Mouse (Mus musculus) megakaryocyte, embryonic 14.5 days (primary cell): ENCODE measurements around the gene Mslnl. TPM values are rescaled to one million over a fixed set of nuclear protein-coding genes. Genes with fewer than 3 reads are reported as not detected.

ENCODE experiments used
- H3K27me3 ChIP-seq: replicated peaks from 2 replicates; pipeline ENCODE3; 2012; ENCODE audit warnings: inconsistent platforms
- H3K36me3 ChIP-seq: replicated peaks from 2 replicates; pipeline ENCODE3; 2012; ENCODE audit warnings: low read length, inconsistent platforms, mixed read lengths
- H3K4me1 ChIP-seq: 2 replicates; pipeline ENCODE4 v1.6.1; 2012; ENCODE audit warnings: inconsistent platforms
- H3K4me3 ChIP-seq: replicated peaks from 2 replicates; pipeline ENCODE3; 2012; ENCODE audit warnings: moderate library complexity, mild to moderate bottlenecking, inconsistent platforms
- H3K9me3 ChIP-seq: 2 replicates; pipeline ENCODE4 v1.6.1; 2012; ENCODE audit warnings: inconsistent platforms
- FLI1 ChIP-seq: IDR thresholded peaks from 2 replicates; pipeline ENCODE4 v1.6.1; 2012; ENCODE audit warnings: low read length, inconsistent platforms, mixed read lengths
- GATA1 ChIP-seq: IDR thresholded peaks from 3 replicates; pipeline ENCODE4 v1.6.1; 2012; ENCODE audit warnings: mixed read lengths, low read length, inconsistent platforms, borderline replicate concordance
- polyA plus RNA-seq: library from polyadenylated mRNA; stranded (reverse); fragments of >175 nt; gene quantifications from 2 replicates; pipeline ENCODE4 v1.2.3, GENCODE M21; 2012; ENCODE audit warnings: low replicate concordance; ENCODE audit not compliant: insufficient read depth

Gene Mslnl
- polyA plus RNA-seq, 1 experiment, result not detected

- no peaks in the 10 kb centered on the region for H3K4me1 ChIP-seq
- H3K36me3 ChIP-seq, result no peaks in the 10 kb centered on the region
- no peaks in the 10 kb centered on the region for H3K9me3 ChIP-seq
- peaks cover 62% of the 10 kb centered on the region for H3K27me3 ChIP-seq
- no peak overlapping the region for H3K4me3 ChIP-seq
- TF ChIP-seq FLI1 (no peak), GATA1 (no peak)
These were observed 8.0 kb downstream of the Mslnl start for GRCm38 (mm10) chr17:25743831-25744230.

GRCm38 (mm10) chr17:25744311-25744710 lies 8.5 kb downstream of the Mslnl start:
- no peaks in the 10 kb centered on the region for H3K9me3 ChIP-seq
- H3K4me1 ChIP-seq, result no peaks in the 10 kb centered on the region
- H3K36me3 ChIP-seq, result no peaks in the 10 kb centered on the region
- TF ChIP-seq FLI1, result no peak
- no peak for TF ChIP-seq GATA1
- no peak overlapping the region for H3K4me3 ChIP-seq
- H3K27me3 ChIP-seq, result peaks cover 60% of the 10 kb centered on the region

- no peaks in the 10 kb centered on the region for H3K4me1 ChIP-seq
- TF ChIP-seq FLI1 (no peak), GATA1 (no peak)
- peaks cover 77% of the 10 kb centered on the region for H3K27me3 ChIP-seq
- H3K9me3 ChIP-seq, result no peaks in the 10 kb centered on the region
- no peaks in the 10 kb centered on the region for H3K36me3 ChIP-seq
- no peak overlapping the region for H3K4me3 ChIP-seq
These were observed 12.4 kb downstream of the Mslnl start for GRCm38 (mm10) chr17:25748238-25748637.

GRCm38 (mm10) chr17:25749314-25749713 lies 13.5 kb downstream of the Mslnl start:
- no peaks in the 10 kb centered on the region for H3K36me3 ChIP-seq

GRCm38 (mm10) chr17:25751446-25751845 lies 15.6 kb downstream of the Mslnl start:
- Histone ChIP-seq H3K9me3 (no peaks in the 10 kb centered on the region), H3K27me3 (peaks cover 83% of the 10 kb centered on the region), H3K4me3 (no peak overlapping the region), H3K4me1 (no peaks in the 10 kb centered on the region), H3K36me3 (no peaks in the 10 kb centered on the region)
- TF ChIP-seq FLI1 (no peak), GATA1 (no peak)

More at GRCm38 (mm10) chr17:25749314-25749713, 13.5 kb downstream of the Mslnl start:
- H3K4me3 ChIP-seq, result no peak overlapping the region
- no peaks in the 10 kb centered on the region for H3K9me3 ChIP-seq
- no peaks in the 10 kb centered on the region for H3K4me1 ChIP-seq
- TF ChIP-seq GATA1 (no peak), FLI1 (no peak)
- H3K27me3 ChIP-seq, result peaks cover 80% of the 10 kb centered on the region

- H3K4me3 ChIP-seq, result no peak within 1 kb of the TSS
- TF ChIP-seq GATA1, result no peak
- TF ChIP-seq FLI1, result no peak
- peaks cover 86% of the 10 kb centered on the region for H3K27me3 ChIP-seq
- H3K4me1 ChIP-seq, result no peaks in the 10 kb centered on the region
- no peaks in the 10 kb centered on the region for H3K36me3 ChIP-seq
- H3K9me3 ChIP-seq, result no peaks in the 10 kb centered on the region
These were observed 18.4 kb downstream of the Mslnl start, which contains the start of gene Msln for GRCm38 (mm10) chr17:25754241-25754640. Gene Msln (minus strand): TSS chr17:25754378.

GRCm38 (mm10) chr17:25755086-25755485 lies 19.2 kb downstream of the Mslnl start:
- Histone ChIP-seq H3K4me1 (no peaks in the 10 kb centered on the region), H3K27me3 (peaks cover 81% of the 10 kb centered on the region), H3K36me3 (no peaks in the 10 kb centered on the region), H3K9me3 (no peaks in the 10 kb centered on the region), H3K4me3 (no peak overlapping the region)
- no peak for TF ChIP-seq GATA1
- TF ChIP-seq FLI1, result no peak

GRCm38 (mm10) chr17:25755627-25756377 lies 20.0 kb downstream of the Mslnl start:
- peaks cover 76% of the 10 kb centered on the region for H3K27me3 ChIP-seq

GRCm38 (mm10) chr17:25756378-25757242 lies 20.8 kb downstream of the Mslnl start:
- Histone ChIP-seq H3K4me3 (no peak overlapping the region), H3K27me3 (peaks cover 72% of the 10 kb centered on the region), H3K36me3 (no peaks in the 10 kb centered on the region), H3K9me3 (no peaks in the 10 kb centered on the region), H3K4me1 (no peaks in the 10 kb centered on the region)
- TF ChIP-seq GATA1 (no peak), FLI1 (no peak)

More at GRCm38 (mm10) chr17:25755627-25756377, 20.0 kb downstream of the Mslnl start:
- H3K4me1 ChIP-seq, result no peaks in the 10 kb centered on the region
- TF ChIP-seq GATA1, result no peak
- TF ChIP-seq FLI1, result no peak
- no peak overlapping the region for H3K4me3 ChIP-seq
- no peaks in the 10 kb centered on the region for H3K9me3 ChIP-seq
- H3K36me3 ChIP-seq, result no peaks in the 10 kb centered on the region

GRCm38 (mm10) chr17:25757691-25758090 lies 21.8 kb downstream of the Mslnl start:
- H3K9me3 ChIP-seq, result no peaks in the 10 kb centered on the region
- no peak overlapping the region for H3K4me3 ChIP-seq
- no peaks in the 10 kb centered on the region for H3K36me3 ChIP-seq
- no peaks in the 10 kb centered on the region for H3K4me1 ChIP-seq
- peaks cover 68% of the 10 kb centered on the region for H3K27me3 ChIP-seq
- TF ChIP-seq GATA1 (no peak), FLI1 (no peak)
